Mouse (Mus musculus) kidney, adult 2 months (tissue): Measurements from ENCODE around the gene Atrnl1.

Experiments used
- CTCF ChIP-seq: fragments of 200-500 bp; conservative IDR thresholded peaks from 2 replicates; pipeline ENCODE4 v1.5.1; 2011; ENCODE audit warnings: low read depth, mild to moderate bottlenecking, control low read depth, low read length, moderate library complexity, mixed read lengths; ENCODE audit not compliant: insufficient read depth, insufficient read length
- POLR2A ChIP-seq: fragments of 200-500 bp; IDR thresholded peaks from one replicate; pipeline ENCODE4 v1.6.1; 2011; ENCODE audit warnings: low read depth, low read length, control low read depth

- TF ChIP-seq CTCF = no peak
- TF ChIP-seq POLR2A = no peak
Observed at GRCm38 (mm10) chr19:57599126-57599525, 11.7 kb upstream of the Atrnl1 start.
